Mouse (Mus musculus) mesoderm, embryonic 11.5 days (tissue): ENCODE results near the gene Gnb5.
"Not testable (repeated sequence)": the region's sequence is repeated elsewhere in the genome, so short reads cannot be mapped to it uniquely, and the experiment has no call there.

ENCODE experiments used
- DNase-seq: peaks from one replicate; pipeline ENCODE4 v3.0.0-alpha.2; 2012; ENCODE audit warnings: low read depth, low spot score

The Gnb5 gene

DNA sequence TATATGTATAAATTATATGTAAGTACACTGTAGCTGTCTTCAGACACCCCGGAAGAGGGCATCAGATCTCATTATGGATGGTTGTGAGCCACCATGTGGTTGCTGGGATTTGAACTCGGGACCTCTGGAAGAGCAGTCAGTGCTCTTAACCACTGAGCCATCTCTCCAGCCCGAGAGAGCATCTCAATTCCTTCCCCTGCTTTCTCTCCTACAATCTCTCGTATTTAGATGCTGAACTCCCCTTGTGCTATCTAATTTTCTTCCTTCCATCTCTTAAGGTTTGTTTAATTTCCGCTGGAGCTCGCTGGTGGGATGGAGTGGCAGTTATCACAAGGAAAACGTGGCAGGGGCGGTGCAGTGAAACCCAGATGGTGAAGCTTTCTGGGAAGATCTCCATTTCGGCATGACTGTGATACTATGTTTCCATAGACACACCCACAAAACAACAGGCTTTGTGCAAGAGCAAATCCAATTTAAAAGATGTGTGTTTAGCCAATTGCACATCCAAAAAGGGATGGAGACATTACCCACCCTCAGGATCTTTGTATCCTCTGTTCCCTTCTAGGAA lies 51.1 kb downstream of the Gnb5 start:
- no peak for DNase-seq

DNA sequence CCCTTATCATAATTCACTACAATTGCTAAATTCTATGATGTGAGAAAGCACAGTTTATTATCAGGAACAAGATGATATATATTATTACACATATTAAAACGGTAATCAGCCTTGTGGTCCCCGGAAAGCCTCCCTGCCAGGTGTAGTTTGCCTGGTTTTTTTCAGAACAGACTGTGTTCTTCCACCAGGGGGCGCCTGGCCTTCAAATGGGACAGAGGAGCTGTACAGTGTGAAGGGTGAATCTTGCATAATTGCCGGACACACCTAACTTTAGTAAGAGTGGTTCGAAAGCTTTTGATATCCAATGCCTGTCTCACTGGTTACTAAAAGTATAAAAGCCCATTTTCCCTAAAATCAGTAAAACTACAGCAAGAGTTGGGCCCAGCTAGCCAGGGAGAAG lies 55.6 kb downstream of the Gnb5 start:
- DNase-seq, result peak; percentile 56

DNA sequence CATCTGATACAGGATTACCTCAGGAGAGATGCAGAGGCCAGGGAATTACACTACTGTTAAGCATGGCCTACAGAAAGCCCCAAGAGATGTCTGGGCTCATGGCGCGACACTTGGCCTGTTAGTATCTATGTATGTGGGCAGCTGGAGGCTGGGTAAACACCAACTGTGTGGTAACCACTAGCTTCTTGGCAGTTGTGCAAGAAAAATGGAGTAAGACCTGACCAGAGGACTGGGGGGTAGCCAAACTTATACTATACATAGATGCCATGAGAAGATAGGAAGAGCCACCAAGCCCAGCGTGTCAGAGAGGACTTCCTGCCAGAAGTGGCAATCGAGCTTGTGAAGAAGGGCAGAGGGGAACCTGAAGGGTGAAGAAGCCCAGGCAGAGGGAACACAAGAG lies 56.1 kb downstream of the Gnb5 start:
- no peak for DNase-seq

DNA sequence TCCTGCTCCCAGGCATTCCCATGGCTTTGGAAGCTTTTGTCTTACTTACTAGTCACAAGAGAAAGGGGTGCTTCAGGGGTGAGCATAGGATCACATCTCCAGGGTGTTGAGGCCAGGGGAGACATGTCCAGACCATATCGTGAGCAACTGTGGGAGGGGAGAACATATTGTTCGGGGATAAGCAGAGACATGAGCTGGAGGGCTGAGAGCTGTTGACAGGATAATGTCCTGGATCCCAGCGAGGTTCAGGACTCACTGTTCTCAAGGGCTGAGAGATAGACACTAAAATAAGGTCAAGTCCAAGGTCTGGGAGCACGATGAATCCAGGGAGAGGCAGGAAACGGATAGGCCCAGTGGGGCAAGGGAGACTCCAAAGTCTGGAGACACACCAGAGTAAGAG lies 56.9 kb downstream of the Gnb5 start:
- no peak for DNase-seq

DNA sequence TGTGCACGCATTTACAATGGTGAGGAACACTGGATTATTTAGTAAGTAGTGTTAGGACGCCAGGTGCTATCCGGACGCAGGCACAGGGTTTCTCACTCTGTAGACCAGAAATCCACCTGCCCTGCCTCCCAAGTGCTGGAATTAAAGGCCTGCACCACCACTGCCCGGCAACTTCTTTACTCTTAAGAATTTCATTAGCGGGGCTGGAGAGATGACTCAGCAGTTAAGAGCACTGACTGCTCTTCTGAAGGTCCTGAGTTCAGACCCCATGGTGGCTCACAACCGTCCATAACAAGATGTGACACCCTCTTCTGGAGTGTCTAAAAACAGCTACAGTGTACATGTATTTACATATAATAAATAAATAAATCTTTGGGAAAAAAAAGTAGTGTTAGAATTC lies 57.6 kb downstream of the Gnb5 start:
- DNase-seq, result not testable (repeated sequence)

DNA sequence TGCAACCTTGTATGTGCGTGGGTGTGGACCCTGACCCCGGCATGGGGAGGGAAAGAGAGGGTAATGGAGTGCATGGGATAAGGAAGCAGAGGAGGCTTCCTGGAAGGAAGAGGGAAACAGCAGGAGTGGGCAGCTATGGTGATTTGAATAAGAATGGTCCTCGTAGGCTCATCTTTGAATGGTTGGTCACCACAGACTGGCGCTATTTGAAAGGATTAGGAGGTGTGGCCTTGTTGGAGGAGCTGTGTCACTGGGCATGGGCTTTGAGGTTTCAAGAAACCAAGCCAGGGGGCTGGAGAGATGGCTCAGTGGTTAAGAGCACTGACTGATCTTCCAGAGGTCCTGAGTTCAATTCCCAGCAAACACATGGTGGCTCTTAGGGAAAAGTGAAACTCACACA lies 59.1 kb downstream of the Gnb5 start:
- DNase-seq, result no peak

DNA sequence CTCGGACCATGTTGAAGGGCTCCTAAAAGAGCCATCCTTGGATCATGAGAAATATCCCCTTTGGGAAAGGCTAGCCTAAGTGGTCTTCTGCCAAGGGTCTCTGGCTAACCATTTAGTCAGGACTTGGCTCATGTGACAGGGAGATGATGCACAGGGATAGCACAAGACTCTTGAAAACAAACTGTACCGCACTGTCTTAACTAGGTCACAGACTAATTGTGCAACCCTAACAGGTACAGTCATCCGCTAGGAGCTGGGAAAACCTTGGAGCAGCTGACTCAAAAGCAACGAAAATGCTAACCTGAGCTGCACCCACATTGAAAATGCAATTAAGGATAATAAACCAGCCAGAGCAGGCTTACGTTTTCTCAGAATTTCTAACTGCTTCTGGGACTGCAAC lies 60.1 kb downstream of the Gnb5 start:
- no peak for DNase-seq

DNA sequence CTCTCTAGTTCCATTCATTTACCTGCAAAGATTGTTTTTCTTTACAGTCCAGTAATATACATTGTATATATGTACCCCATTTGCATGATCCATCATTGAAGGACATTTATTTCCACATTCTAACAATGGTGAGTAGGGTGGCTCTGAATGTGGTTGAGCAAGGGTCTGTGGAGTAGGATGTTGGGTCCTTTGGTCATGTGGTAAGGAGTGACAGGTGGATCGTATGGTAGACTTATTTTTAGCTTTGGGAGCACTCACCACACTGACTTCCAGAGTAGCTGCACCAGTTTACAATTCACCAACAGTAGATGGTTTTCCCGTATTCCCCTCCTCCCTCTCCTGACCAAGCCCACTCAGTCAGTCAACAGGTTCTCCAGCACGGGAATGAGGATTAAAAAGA lies 62.7 kb downstream of the Gnb5 start:
- no peak for DNase-seq

DNA sequence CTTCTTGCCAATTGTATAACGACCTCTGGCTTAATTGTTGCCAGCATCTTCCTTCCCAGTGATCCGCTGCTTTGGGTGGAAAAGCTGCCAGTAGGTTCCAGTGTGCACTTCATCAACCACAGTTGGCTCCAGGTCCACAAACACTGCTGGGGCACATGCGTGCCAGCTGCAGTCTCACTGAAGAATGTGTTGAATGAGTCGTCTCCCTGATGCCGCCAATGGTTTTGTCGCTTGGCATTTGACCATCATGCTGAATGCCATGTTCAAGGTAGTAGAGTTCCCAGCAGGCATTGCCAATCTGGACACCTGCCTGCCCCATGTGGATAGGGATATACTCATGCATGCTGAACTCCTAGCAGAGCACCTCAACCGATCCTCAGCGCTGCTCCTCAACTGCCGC lies 69.5 kb downstream of the Gnb5 start:
- DNase-seq, result no peak

DNA sequence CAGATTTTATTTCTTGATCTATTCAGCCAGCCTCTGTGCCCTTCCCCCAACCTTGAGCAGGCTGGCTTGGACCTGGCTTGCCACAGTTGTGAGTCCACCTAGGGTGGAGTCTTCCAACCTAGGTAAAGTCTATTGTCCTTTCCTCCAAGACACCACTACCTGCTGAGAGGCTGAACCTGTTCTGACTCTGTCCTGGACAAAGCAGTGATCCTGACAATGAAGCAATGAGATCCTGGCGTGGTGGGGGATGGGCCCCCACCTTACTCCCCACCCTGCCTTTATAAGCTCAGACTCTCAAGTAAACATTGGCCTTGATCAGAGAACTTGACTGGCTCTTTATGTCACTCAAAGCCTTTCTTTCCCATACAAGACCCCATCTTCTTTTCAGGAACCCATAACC lies 70.3 kb downstream of the Gnb5 start:
- DNase-seq, result no peak

DNA sequence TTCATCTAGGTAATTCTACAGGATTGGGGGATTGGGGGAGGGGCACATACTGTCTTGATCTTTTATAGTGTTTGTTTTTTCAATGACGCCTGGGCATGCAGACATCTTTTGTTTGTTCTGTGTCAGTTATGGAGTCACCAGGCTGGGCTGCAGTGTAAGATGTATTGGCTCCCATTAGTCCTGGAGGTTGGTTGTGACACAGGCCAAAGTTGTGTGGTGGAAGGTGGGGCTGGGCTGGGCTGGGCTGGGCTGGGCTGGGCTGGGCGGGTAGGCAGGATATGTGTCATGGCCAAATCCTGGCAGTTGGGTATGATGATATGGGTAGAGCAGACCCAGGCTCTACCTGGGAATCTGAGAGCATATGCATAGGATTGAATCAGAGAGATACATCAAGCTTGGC lies 72.7 kb downstream of the Gnb5 start:
- DNase-seq, result no peak

DNA sequence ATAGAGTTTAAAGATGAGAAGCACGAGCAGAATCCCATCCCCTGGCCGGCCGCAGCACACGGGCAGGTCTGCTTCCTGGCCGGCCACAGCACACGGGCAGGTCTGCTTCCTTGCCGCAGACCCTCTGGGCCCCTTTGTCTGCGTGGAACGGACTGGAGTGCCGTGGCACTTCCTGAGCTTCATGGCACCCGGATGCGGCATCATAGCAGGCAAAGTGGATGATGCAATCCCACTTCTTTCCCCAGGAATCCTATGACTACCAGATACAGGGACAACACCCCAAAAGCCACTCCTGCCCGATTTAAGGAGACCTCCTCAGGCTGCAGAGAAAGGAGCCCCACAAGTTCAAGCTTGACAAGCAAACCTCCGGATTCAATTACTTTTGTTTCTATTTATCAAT lies 76.7 kb downstream of the Gnb5 start:
- DNase-seq, result no peak

DNA sequence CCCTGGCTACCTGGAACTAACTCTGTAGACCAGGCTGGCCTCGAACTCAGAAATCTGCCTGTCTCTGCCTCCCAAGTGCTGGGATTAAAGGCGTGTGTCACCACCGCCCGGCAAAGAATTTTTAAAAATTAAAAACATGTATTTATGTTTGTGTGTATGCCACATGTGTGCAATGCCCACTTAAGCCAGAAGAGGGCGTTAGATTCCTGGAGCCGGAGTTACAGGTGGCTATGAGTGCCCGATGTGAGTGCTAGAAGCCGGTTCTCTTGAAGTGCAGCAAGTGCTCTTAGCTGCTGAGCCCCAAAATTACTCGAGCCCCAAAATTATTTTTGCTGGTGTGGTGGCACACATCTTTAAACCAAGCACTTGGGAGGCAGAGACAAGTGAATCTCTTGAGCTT lies 77.7 kb downstream of the Gnb5 start:
- DNase-seq, result no peak

DNA sequence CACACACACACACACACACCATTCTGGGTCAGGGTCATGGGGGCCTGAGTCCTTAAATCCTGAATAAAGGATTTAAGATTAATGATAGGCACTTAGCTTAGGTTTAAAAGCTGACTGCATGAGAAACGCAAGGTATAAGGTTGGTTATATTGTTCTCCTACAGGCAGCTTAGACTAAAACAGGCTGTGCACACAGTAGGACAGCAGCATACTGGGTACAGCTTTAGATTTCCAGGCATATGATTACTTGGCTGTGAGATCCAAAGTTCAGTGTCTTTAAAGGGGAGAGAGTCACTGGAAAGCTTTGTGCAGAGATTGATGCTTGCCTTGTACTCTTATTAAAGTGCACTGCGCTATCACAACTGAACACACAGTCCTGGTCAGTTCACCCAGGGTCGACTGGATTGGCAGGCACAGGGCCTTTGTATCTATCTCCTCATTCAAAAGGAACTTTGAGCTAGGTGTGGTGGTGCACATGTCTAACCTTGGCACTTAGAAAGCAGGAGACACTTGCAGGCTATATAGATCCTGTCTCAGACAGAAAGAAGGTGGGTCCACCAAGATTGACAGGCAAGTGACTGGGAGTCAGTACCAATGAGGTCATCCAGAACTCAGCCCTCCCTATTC lies 78.4 kb downstream of the Gnb5 start:
- DNase-seq, result no peak

DNA sequence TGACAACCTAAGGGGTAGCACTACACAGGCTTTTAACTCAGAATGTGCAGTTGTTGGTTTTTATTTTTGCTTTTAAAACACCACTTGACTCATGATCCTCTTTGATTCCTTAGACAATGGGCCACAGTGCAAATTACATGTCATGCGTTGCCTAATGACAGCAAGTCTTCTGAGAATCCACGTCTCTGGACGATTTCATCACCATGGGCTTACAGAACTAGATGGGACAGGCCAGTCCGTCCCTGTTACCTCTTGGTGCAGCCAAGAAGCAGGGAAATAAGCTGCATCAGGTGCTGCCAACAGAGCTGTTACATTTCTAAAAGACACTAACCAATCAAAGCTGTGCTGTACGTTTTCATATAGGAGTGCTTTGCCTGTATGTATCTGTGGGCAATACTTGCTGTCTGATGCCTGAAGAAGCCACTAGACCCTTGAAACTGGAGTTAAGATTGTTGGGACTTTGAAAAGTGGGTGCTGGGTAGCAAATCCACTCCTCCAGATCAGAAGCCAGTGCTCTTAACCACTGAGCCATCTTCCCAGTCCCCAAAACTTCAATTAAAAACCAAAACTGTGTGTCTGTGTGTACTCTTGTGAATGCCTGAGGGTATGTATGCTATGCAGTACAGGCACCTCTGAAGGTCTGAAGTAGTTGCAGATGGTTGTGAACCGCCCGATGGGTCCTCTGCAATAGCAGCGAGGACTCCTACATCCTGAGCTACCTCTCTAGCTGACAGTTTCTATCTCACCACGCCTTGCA lies 79.3 kb downstream of the Gnb5 start:
- DNase-seq, result no peak

DNA sequence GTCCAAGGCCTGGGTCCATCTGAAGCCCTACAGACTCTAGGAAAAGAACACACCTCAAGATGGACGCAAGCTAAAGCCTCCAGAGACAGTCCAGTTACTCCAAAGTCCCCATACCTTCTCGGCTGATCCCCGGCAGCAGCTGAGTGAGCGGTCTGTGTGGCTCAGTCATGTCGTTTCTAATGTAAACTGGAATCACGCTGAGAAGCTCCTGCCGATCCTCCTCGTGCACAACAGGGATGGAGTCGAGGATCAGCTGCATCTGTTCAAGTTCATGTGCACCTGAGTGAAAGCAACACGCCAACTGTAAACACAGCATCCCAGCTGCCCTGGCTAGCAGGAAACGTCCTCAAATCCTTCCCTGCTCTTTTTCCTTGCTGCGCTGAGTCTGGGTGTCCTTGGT lies 87.2 kb downstream of the Gnb5 start:
- DNase-seq, result no peak
